Mouse (Mus musculus): ENCODE measurements around the gene Mup19. TPM values are rescaled to one million over a fixed set of nuclear protein-coding genes. Genes with fewer than 3 reads are reported as not detected.
"Not testable (repeated sequence)": the region's sequence is repeated elsewhere in the genome, so short reads cannot be mapped to it uniquely, and the experiment has no call there.

The Mup19 gene
- polyA plus RNA-seq (2016; fragmentation: Nextera tagmentation; extraction: Ambion mirVana), result not detected in 2 replicates

GRCm38 (mm10) chr4:61782169-61782568 lies at the start of gene Mup19:
Mup19 (minus strand) TSS chr4:61782269.
- 55% methylated on average over 1 of the region's 5 CpGs for WGBS (ENCODE audit: insufficient replicate concordance)
- not testable (repeated sequence) for H3K4me3 ChIP-seq; H3K9me3 ChIP-seq (replicated peaks)

GRCm38 (mm10) chr4:61829211-61829610 lies 47.1 kb upstream of the Mup19 start:
- Histone ChIP-seq H3K4me1 (no peaks in the 10 kb centered on the region), H3K36me3 (no peaks in the 10 kb centered on the region), H3K4me2 (no peak overlapping the region), H3K9me3 (replicated peaks) (peaks cover 10% of the 10 kb centered on the region), H3K27me3 (replicated peaks) (no peaks in the 10 kb centered on the region), H3K27ac (no peak overlapping the region), H3K9ac (no peak overlapping the region), H3K4me3 (no peak overlapping the region)
- 57% methylated on average over 4 of the region's 4 CpGs for WGBS (ENCODE audit: insufficient replicate concordance)
- ATAC-seq, result no peak

More at GRCm38 (mm10) chr4:61782169-61782568, at the start of gene Mup19:
- H3K9ac ChIP-seq; H3K27me3 ChIP-seq (replicated peaks); H3K27ac ChIP-seq; ATAC-seq; H3K4me1 ChIP-seq; H3K4me2 ChIP-seq; H3K36me3 ChIP-seq: not testable (repeated sequence)

GRCm38 (mm10) chr4:61823185-61823584 lies 41.1 kb upstream of the Mup19 start:
- Histone ChIP-seq H3K4me1 (no peaks in the 10 kb centered on the region), H3K27ac (no peak overlapping the region), H3K9me3 (replicated peaks) (peaks cover 22% of the 10 kb centered on the region), H3K4me3 (no peak overlapping the region), H3K4me2 (no peak overlapping the region), H3K9ac (no peak overlapping the region), H3K27me3 (replicated peaks) (no peaks in the 10 kb centered on the region), H3K36me3 (no peaks in the 10 kb centered on the region)
- WGBS (ENCODE audit: insufficient replicate concordance), result 83% methylated on average over 15 of the region's 15 CpGs
- no peak for ATAC-seq

GRCm38 (mm10) chr4:61822541-61822940 lies 40.5 kb upstream of the Mup19 start:
- H3K36me3 ChIP-seq; H3K4me3 ChIP-seq; H3K27ac ChIP-seq; H3K27me3 ChIP-seq (replicated peaks); H3K4me1 ChIP-seq; H3K4me2 ChIP-seq; H3K9ac ChIP-seq; ATAC-seq: not testable (repeated sequence)
- H3K9me3 ChIP-seq (replicated peaks), result peaks cover 22% of the 10 kb centered on the region
- WGBS (ENCODE audit: insufficient replicate concordance), result 81% methylated on average over 9 of the region's 9 CpGs

GRCm38 (mm10) chr4:61815602-61816001 lies 33.5 kb upstream of the Mup19 start:
- H3K4me2 ChIP-seq, result no peak overlapping the region

GRCm38 (mm10) chr4:61813435-61813834 lies 31.4 kb upstream of the Mup19 start:
- Histone ChIP-seq H3K4me1 (no peaks in the 10 kb centered on the region), H3K27ac (no peak overlapping the region), H3K4me2 (no peak overlapping the region), H3K4me3 (no peak overlapping the region), H3K9ac (no peak overlapping the region), H3K9me3 (replicated peaks) (0 out of 2 replicates have a peak, but pooled peaks cover 4% of the 10 kb centered on the region), H3K27me3 (replicated peaks) (no peaks in the 10 kb centered on the region), H3K36me3 (no peaks in the 10 kb centered on the region)
- no peak for ATAC-seq

More at GRCm38 (mm10) chr4:61815602-61816001, 33.5 kb upstream of the Mup19 start:
- Histone ChIP-seq H3K4me3 (no peak overlapping the region), H3K36me3 (no peaks in the 10 kb centered on the region), H3K9me3 (replicated peaks) (0 out of 2 replicates have a peak, but pooled peaks cover 4% of the 10 kb centered on the region), H3K27ac (no peak overlapping the region), H3K9ac (no peak overlapping the region), H3K4me1 (no peaks in the 10 kb centered on the region), H3K27me3 (replicated peaks) (no peaks in the 10 kb centered on the region)
- ATAC-seq, result peak; percentile 49; the same call in 1 of the 2 replicates
- WGBS (ENCODE audit: insufficient replicate concordance), result 43% methylated on average over 2 of the region's 2 CpGs

- not testable (repeated sequence) for H3K27me3 ChIP-seq (replicated peaks); ATAC-seq; H3K4me2 ChIP-seq; H3K9ac ChIP-seq; H3K4me3 ChIP-seq; H3K4me1 ChIP-seq; H3K36me3 ChIP-seq; H3K27ac ChIP-seq
- 9% methylated on average over 2 of the region's 2 CpGs for WGBS (ENCODE audit: insufficient replicate concordance)
- 0 out of 2 replicates have a peak, but pooled peaks cover 12% of the 10 kb centered on the region for H3K9me3 ChIP-seq (replicated peaks)
Measured at GRCm38 (mm10) chr4:61811193-61811592, 29.1 kb upstream of the Mup19 start.

- 57% methylated on average over 3 of the region's 3 CpGs for whole genome bisulfite sequencing (ENCODE audit: insufficient replicate concordance)
- H3K27ac ChIP-seq; H3K4me3 ChIP-seq; H3K36me3 ChIP-seq; H3K4me1 ChIP-seq; H3K4me2 ChIP-seq; H3K9ac ChIP-seq; H3K27me3 ChIP-seq (replicated peaks); ATAC-seq: not testable (repeated sequence)
- H3K9me3 ChIP-seq (replicated peaks), result 0 out of 2 replicates have a peak, but pooled peaks cover 12% of the 10 kb centered on the region
Measured at GRCm38 (mm10) chr4:61808926-61809325, 26.9 kb upstream of the Mup19 start.

GRCm38 (mm10) chr4:61789699-61790098 lies 7.6 kb upstream of the Mup19 start:
- H3K4me3 ChIP-seq; H3K27ac ChIP-seq; H3K9ac ChIP-seq; H3K4me2 ChIP-seq; ATAC-seq; H3K36me3 ChIP-seq; H3K27me3 ChIP-seq (replicated peaks); H3K9me3 ChIP-seq (replicated peaks); H3K4me1 ChIP-seq: not testable (repeated sequence)
- 58% methylated on average over 1 of the region's 1 CpGs for WGBS (ENCODE audit: insufficient replicate concordance)

- not testable (repeated sequence) for H3K9ac ChIP-seq; H3K27me3 ChIP-seq (replicated peaks); ATAC-seq; H3K36me3 ChIP-seq; H3K4me1 ChIP-seq; H3K4me3 ChIP-seq; H3K4me2 ChIP-seq; H3K9me3 ChIP-seq (replicated peaks); H3K27ac ChIP-seq
- WGBS (ENCODE audit: insufficient replicate concordance), result 71% methylated on average over 1 of the region's 1 CpGs
Measured at GRCm38 (mm10) chr4:61784231-61784630, 2.2 kb upstream of the Mup19 start.

Other genes starting within 250 kb of the Mup19 start
- gene Mup17, start 186.4 kb downstream of the Mup19 start, polyA plus RNA-seq (2016; fragmentation: Nextera tagmentation; extraction: Ambion mirVana), result not detected in 2 replicates
- not detected in 2 replicates for gene Mup18, start 108.1 kb downstream of the Mup19 start, polyA plus RNA-seq (2016; fragmentation: Nextera tagmentation; extraction: Ambion mirVana)
- not detected in 2 replicates for gene Mup5, start 53.0 kb upstream of the Mup19 start, polyA plus RNA-seq (2016; fragmentation: Nextera tagmentation; extraction: Ambion mirVana)